7 mouse cellular contexts compared by ENCODE assay signal in the genomic region with DNA sequence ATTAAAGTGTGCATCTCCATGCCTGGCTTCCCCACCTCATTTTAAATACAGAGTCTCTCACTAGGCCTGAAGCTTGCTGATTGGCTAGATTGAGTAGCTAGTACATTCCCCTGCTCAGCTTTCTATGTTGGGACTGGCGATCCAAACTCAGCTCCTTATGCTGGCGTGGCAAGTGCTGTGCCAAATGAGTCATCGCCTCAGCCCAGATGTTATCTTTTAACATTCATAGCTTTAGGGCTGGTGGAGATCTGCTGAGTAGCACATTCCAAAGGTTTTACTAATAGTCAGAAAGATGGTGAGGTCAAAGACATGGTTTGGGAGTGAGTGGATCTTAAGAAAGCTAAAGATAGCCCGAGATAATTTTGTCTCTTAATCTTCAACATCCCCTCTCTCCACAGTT. TPM values are rescaled to one million over a fixed set of nuclear protein-coding genes. Genes with fewer than 3 reads are reported as not detected.
DNase-seq lines count a peak whose midpoint lies in the region; ATAC-seq and TF ChIP-seq lines count a peak whose summit lies in the region.

No protein-coding gene starts in this region.

- no peaks in the 10 kb centered on the region for H3K9me3 ChIP-seq in forebrain, embryonic 16.5 days (ENCODE audit: control insufficient read depth, low read length)

- peak; percentile 36 for DNase-seq in R1 (ENCODE audit: low read depth, low spot score)
- DNase-seq in heart, postnatal 4 days, result peak; percentile 69
- DNase-seq in lung, postnatal 4 days, result peak; percentile 57 to 79
- no peak for DNase-seq in layer of hippocampus, adult 9-10 months (ENCODE audit: low spot score)
- no peak for DNase-seq in spleen, adult 18-20 months

- no peaks in the 10 kb centered on the region for H3K27me3 ChIP-seq in forebrain, embryonic 16.5 days (replicated peaks; ENCODE audit: control insufficient read depth, insufficient read depth, low read length)

- WGBS in forebrain, embryonic 16.5 days, result 73% methylated on average over 4 of the region's 4 CpGs

- TF ChIP-seq CTCF in embryonic fibroblast, embryonic 13.5 days (IDR thresholded peaks at IDR 0.05; ENCODE audit: borderline replicate concordance, insufficient read depth, low read length), result no peak

- no peaks in the 10 kb centered on the region for H3K36me3 ChIP-seq in forebrain, embryonic 16.5 days (ENCODE audit: control insufficient read depth, insufficient read depth)

- no peak overlapping the region for H3K4me2 ChIP-seq in forebrain, embryonic 16.5 days (ENCODE audit: low read length)

- peaks cover 9% of the 10 kb centered on the region for H3K4me1 ChIP-seq in embryonic fibroblast, embryonic 13.5 days (ENCODE audit: control insufficient read depth, insufficient read depth, low read length)
- no peaks in the 10 kb centered on the region for H3K4me1 ChIP-seq in forebrain, embryonic 16.5 days (replicated peaks; ENCODE audit: control insufficient read depth, insufficient read depth, low read length)

- peak overlapping the region; percentile 99 for H3K27ac ChIP-seq in embryonic fibroblast, embryonic 13.5 days (ENCODE audit: insufficient read depth, low read length)
- no peak overlapping the region for H3K27ac ChIP-seq in forebrain, embryonic 16.5 days (ENCODE audit: low read length)

- no peak overlapping the region for H3K4me3 ChIP-seq in embryonic fibroblast, embryonic 13.5 days (ENCODE audit: insufficient read depth, low read length)
- no peak overlapping the region for H3K4me3 ChIP-seq in forebrain, embryonic 16.5 days (replicated peaks; ENCODE audit: low read length)

- no peak overlapping the region for H3K9ac ChIP-seq in forebrain, embryonic 16.5 days (replicated peaks; ENCODE audit: low read depth, low read length)

- TF ChIP-seq POLR2A in embryonic fibroblast, embryonic 13.5 days (IDR thresholded peaks at IDR 0.05; ENCODE audit: low read depth, low read length), result no peak

- no peak for ATAC-seq in forebrain, embryonic 16.5 days

RNA-seq across cellular contexts. Expression of gene Ccdc80, which starts 17.3 kb away (rescaled TPM):
- polyA plus RNA-seq in embryonic fibroblast, embryonic 13.5 days (2011; ENCODE audit: insufficient read length, low read depth, missing spikeins), result 640 and 641 TPM in 2 replicates
- 10 to 100 TPM; 90.3 to 96.3 TPM for total RNA-seq in heart, postnatal 4 days (2021)
- 19.6 and 32.8 TPM in 2 replicates for polyA plus RNA-seq in forebrain, embryonic 16.5 days (2015; fragmentation: Nextera tagmentation; extraction: Ambion mirVana)

RNA-seq across cellular contexts. Expression of gene Slc35a5, which starts 48.0 kb away (rescaled TPM):
- 34.8 and 46.1 TPM in 2 replicates for polyA plus RNA-seq in embryonic fibroblast, embryonic 13.5 days (2011; ENCODE audit: insufficient read length, low read depth, missing spikeins)
- total RNA-seq in heart, postnatal 4 days (2021), result 10 to 100 TPM in 1 of 2 experiments, 1 to 10 TPM in 1; 9.1 to 13.9 TPM
- 37.0 and 39.9 TPM in 2 replicates for polyA plus RNA-seq in forebrain, embryonic 16.5 days (2015; fragmentation: Nextera tagmentation; extraction: Ambion mirVana)

RNA-seq across cellular contexts. Expression of gene Atg3, which starts 48.1 kb away (rescaled TPM):
- polyA plus RNA-seq in embryonic fibroblast, embryonic 13.5 days (2011; ENCODE audit: insufficient read length, low read depth, missing spikeins), result 57.1 and 72.5 TPM in 2 replicates
- total RNA-seq in heart, postnatal 4 days (2021), result 10 to 100 TPM; 27.7 to 27.8 TPM
- polyA plus RNA-seq in forebrain, embryonic 16.5 days (2015; fragmentation: Nextera tagmentation; extraction: Ambion mirVana), result 52.0 and 54.0 TPM in 2 replicates

Comparison
In these comparisons a context has a peak if more than half of its experiments do, and no peak if none do; other contexts are left out.
1. DNase-seq: peak in R1 (single experiment), heart, postnatal 4 days (single experiment) and lung, postnatal 4 days (2 of 2); none in layer of hippocampus, adult 9-10 months (single experiment) and spleen, adult 18-20 months (0 of 2).
2. RNA of gene Ccdc80, which starts 17.3 kb away (polyA plus RNA-seq): 640 to 641 TPM in embryonic fibroblast, embryonic 13.5 days; 19.6 to 32.8 TPM in forebrain, embryonic 16.5 days; every median in the first group is over 10 times any median in the second.